Mouse (Mus musculus) embryonic fibroblast, embryonic 13.5 days (primary cell): ENCODE data around the gene Kdm5c.
"Not testable (repeated sequence)": the region's sequence is repeated elsewhere in the genome, so short reads cannot be mapped to it uniquely, and the experiment has no call there.

Source experiments
- CTCF ChIP-seq: IDR thresholded peaks from 2 replicates; pipeline ENCODE4 v1.5.1; 2011; ENCODE audit warnings: mild to moderate bottlenecking, control low read depth, low read length, moderate library complexity, borderline replicate concordance; ENCODE audit not compliant: insufficient read depth
- POLR2A ChIP-seq: IDR thresholded peaks from 2 replicates; pipeline ENCODE4 v1.6.1; 2011; ENCODE audit warnings: low read depth, mild to moderate bottlenecking, control low read depth, low read length, moderate library complexity

GRCm38 (mm10) chrX:152243140-152243539, 10.3 kb downstream of the Kdm5c start:
- TF ChIP-seq CTCF, POLR2A: not testable (repeated sequence)
